Mouse (Mus musculus) c-Kit-negative CD71-positive TER-119-positive erythroid progenitor cells, embryonic 14.5 days (primary cell): ENCODE results near the gene Smtnl2.

ENCODE experiments used
- DNase-seq: peaks from one replicate; pipeline ENCODE4 v3.0.0-alpha.2; 2013; ENCODE audit warnings: low read depth, low spot score

Smtnl2 gene

GRCm38 (mm10) chr11:72426884-72427283, 15.4 kb upstream of the Smtnl2 start:
- no peak for DNase-seq

GRCm38 (mm10) chr11:72425201-72425600, 13.7 kb upstream of the Smtnl2 start:
- no peak for DNase-seq

GRCm38 (mm10) chr11:72423686-72424085, 12.2 kb upstream of the Smtnl2 start:
- no peak for DNase-seq

GRCm38 (mm10) chr11:72421518-72422278, 10.2 kb upstream of the Smtnl2 start:
- DNase-seq, result no peak

- no peak for DNase-seq
Observed at GRCm38 (mm10) chr11:72420460-72421122, 9.1 kb upstream of the Smtnl2 start.

- DNase-seq, result no peak
Observed at GRCm38 (mm10) chr11:72419006-72419405, 7.5 kb upstream of the Smtnl2 start.

GRCm38 (mm10) chr11:72418227-72418626, 6.7 kb upstream of the Smtnl2 start:
- no peak for DNase-seq

- DNase-seq, result no peak
Observed at GRCm38 (mm10) chr11:72417376-72417775, 5.9 kb upstream of the Smtnl2 start.

- DNase-seq, result no peak
Observed at GRCm38 (mm10) chr11:72416666-72417065, 5.2 kb upstream of the Smtnl2 start.

- DNase-seq, result peak; percentile 42
Observed at GRCm38 (mm10) chr11:72415155-72415554, 3.6 kb upstream of the Smtnl2 start.

- DNase-seq, result no peak
Observed at GRCm38 (mm10) chr11:72413601-72414190, 2.2 kb upstream of the Smtnl2 start.

- no peak for DNase-seq
Observed at GRCm38 (mm10) chr11:72413016-72413415, 1.5 kb upstream of the Smtnl2 start.

- no peak for DNase-seq
Observed at GRCm38 (mm10) chr11:72411945-72412344, 432 bp upstream of the Smtnl2 start.

GRCm38 (mm10) chr11:72410521-72411092, 906 bp downstream of the Smtnl2 start:
- DNase-seq, result no peak

- no peak for DNase-seq
Observed at GRCm38 (mm10) chr11:72409649-72410385, 1.7 kb downstream of the Smtnl2 start.

- no peak for DNase-seq
Observed at GRCm38 (mm10) chr11:72408451-72409170, 2.9 kb downstream of the Smtnl2 start.

GRCm38 (mm10) chr11:72407574-72407973, 3.9 kb downstream of the Smtnl2 start:
- DNase-seq, result no peak

- DNase-seq, result no peak
Observed at GRCm38 (mm10) chr11:72407081-72407480, 4.4 kb downstream of the Smtnl2 start.

- DNase-seq, result no peak
Observed at GRCm38 (mm10) chr11:72406079-72406675, 5.3 kb downstream of the Smtnl2 start.

- DNase-seq, result no peak
Observed at GRCm38 (mm10) chr11:72405532-72405931, 6.0 kb downstream of the Smtnl2 start.

GRCm38 (mm10) chr11:72402969-72403368, 8.5 kb downstream of the Smtnl2 start:
- DNase-seq, result no peak
